Mouse (Mus musculus) hindbrain, embryonic 11.5 days (tissue): ENCODE results near the gene Arrb2. TPM values are rescaled to one million over a fixed set of nuclear protein-coding genes. Genes with fewer than 3 reads are reported as not detected.
A peak's percentile ranks its signal among the peaks of the same experiment; 100 is the strongest.
"Not testable (repeated sequence)": the region's sequence is repeated elsewhere in the genome, so short reads cannot be mapped to it uniquely, and the experiment has no call there.

Experiments
- ATAC-seq: fragments of 200-750 bp; cut with Nextera tagmentation; 2 replicates; pipeline ENCODE4 v1.8.0; 2017; ENCODE audit warnings: mild to moderate bottlenecking, moderate TSS enrichment, moderate library complexity; ENCODE audit not compliant: low FRiP score
- DNase-seq: peaks from one replicate; pipeline ENCODE4 v3.0.0-alpha.2; 2015; ENCODE audit warnings: low spot score
- H3K27ac ChIP-seq: fragments of 300-500 bp; sonication (generic); 2 replicates; pipeline ENCODE4 v1.5.1; 2014; ENCODE audit warnings: mild to moderate bottlenecking, low read depth, low read length
- H3K27me3 ChIP-seq: fragments of 300-500 bp; sonication (generic); 2 replicates; pipeline ENCODE4 v1.6.1; 2014; ENCODE audit warnings: mild to moderate bottlenecking, low read length, moderate library complexity, mixed read lengths; ENCODE audit not compliant: control insufficient read depth, insufficient read depth
- H3K36me3 ChIP-seq: fragments of 300-500 bp; sonication (generic); 2 replicates; pipeline ENCODE4 v1.6.1; 2014; ENCODE audit warnings: mild to moderate bottlenecking, low read length, moderate library complexity, mixed read lengths; ENCODE audit not compliant: control insufficient read depth, insufficient read depth
- H3K4me1 ChIP-seq: fragments of 300-500 bp; sonication (generic); replicated peaks from 2 replicates; pipeline ENCODE4 v1.6.1; 2014; ENCODE audit warnings: low read length, mixed read lengths; ENCODE audit not compliant: control insufficient read depth, insufficient read depth
- H3K4me2 ChIP-seq: fragments of 300-500 bp; sonication (generic); replicated peaks from 2 replicates; pipeline ENCODE4 v1.6.1; 2014; ENCODE audit warnings: mild to moderate bottlenecking, low read depth, low read length
- H3K4me3 ChIP-seq: fragments of 300-500 bp; sonication (generic); 2 replicates; pipeline ENCODE4 v1.5.1; 2014; ENCODE audit warnings: low read depth, low read length
- H3K9ac ChIP-seq: fragments of 300-500 bp; sonication (generic); 2 replicates; pipeline ENCODE4 v1.6.1; 2014; ENCODE audit warnings: low read depth, low read length
- H3K9me3 ChIP-seq: fragments of 300-500 bp; sonication (generic); 2 replicates; pipeline ENCODE4 v1.6.1; 2016; ENCODE audit warnings: low read length; ENCODE audit not compliant: control insufficient read depth
- WGBS: fragments of 180-500 bp; shearing (Covaris S2); extraction: QIAGEN DNeasy Blood & Tissue Kit; methylation state at CpG from one replicate; pipeline ENCODE4 v1.1.7; 2014; 5-methylcytosine and 5-hydroxymethylcytosine counted together
- polyA plus RNA-seq: library from polyadenylated mRNA; unstranded; fragments of >200 nt; fragmentation: Nextera tagmentation; extraction: Ambion mirVana; gene quantifications from 2 replicates; pipeline ENCODE4 v1.2.1, GENCODE M21; 2014

The Arrb2 gene
- polyA plus RNA-seq, 1 experiment from 2014 or later = 38.1 TPM

- Histone ChIP-seq H3K27ac (no peak overlapping the region), H3K27me3 (no peaks in the 10 kb centered on the region)
Measured at GRCm38 (mm10) chr11:70413961-70414360, 18.5 kb upstream of the Arrb2 start.

DNA sequence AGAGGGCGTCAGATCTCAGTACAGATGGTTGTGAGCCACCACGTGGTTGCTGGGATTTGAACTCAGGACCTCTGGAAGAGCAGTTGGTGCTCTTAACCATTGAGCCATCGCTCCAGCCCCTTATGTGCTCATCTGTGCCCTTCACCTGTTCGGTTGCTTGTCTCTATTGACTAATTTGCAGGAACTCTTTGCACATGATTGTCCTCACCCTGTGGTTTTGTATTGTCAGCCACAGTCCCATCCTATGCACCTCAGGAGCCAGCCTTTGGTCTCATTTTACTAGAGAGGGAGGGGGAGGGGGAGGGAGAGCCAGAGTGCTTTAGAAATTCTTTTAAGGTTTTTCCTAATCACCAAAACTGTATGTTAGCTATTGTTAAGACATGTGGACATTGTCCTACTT is 14.2 kb upstream of the Arrb2 start:
- H3K27me3 ChIP-seq = no peaks in the 10 kb centered on the region
- H3K4me1 ChIP-seq = no peaks in the 10 kb centered on the region
- 58% methylated on average over 4 of the region's 4 CpGs for WGBS
- no peaks in the 10 kb centered on the region for H3K9me3 ChIP-seq
- ATAC-seq (no peak), DNase-seq (no peak)
- H3K9ac ChIP-seq = no peak overlapping the region
- H3K36me3 ChIP-seq = no peaks in the 10 kb centered on the region
- H3K27ac ChIP-seq = no peak overlapping the region
- H3K4me3 ChIP-seq = no peak overlapping the region
- H3K4me2 ChIP-seq = no peak overlapping the region

More at GRCm38 (mm10) chr11:70413961-70414360, 18.5 kb upstream of the Arrb2 start:
- 19% methylated on average over 3 of the region's 3 CpGs for WGBS
- Histone ChIP-seq H3K9me3 (no peaks in the 10 kb centered on the region), H3K36me3 (no peaks in the 10 kb centered on the region), H3K9ac (no peak overlapping the region), H3K4me1 (no peaks in the 10 kb centered on the region; the same call in 1 of the 2 replicates), H3K4me3 (no peak overlapping the region), H3K4me2 (no peak overlapping the region)
- ATAC-seq (no peak), DNase-seq (peak; percentile 89)

DNA sequence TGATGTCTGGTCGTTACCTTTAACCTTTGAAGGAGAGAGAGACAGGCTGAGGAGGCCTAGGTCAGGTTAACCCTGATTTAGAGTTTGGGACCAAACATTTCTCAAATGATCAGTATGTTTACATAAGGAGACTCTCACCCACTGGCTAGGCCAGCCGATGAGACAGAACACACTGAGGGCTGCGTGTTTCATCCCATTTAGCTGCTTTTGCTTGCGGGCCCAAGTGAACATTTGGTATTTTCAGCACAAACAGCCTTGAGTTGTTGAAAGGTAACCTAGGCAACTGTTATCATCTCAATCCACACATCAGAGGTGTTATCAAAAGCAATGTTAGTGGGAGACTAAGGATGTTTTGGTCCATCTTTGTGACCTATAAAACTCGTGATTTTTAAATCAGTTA is 12.9 kb upstream of the Arrb2 start:
- Histone ChIP-seq H3K9me3 (no peaks in the 10 kb centered on the region), H3K4me3 (no peak overlapping the region), H3K4me2 (no peak overlapping the region), H3K9ac (no peak overlapping the region), H3K27me3 (no peaks in the 10 kb centered on the region), H3K4me1 (no peaks in the 10 kb centered on the region), H3K36me3 (no peaks in the 10 kb centered on the region), H3K27ac (no peak overlapping the region)
- WGBS = 68% methylated on average over 5 of the region's 5 CpGs
- ATAC-seq = no peak
- DNase-seq = no peak

GRCm38 (mm10) chr11:70426598-70426997 is 5.8 kb upstream of the Arrb2 start:
- not testable (repeated sequence) for H3K4me2 ChIP-seq, H3K27me3 ChIP-seq, H3K36me3 ChIP-seq, H3K9ac ChIP-seq, ATAC-seq, DNase-seq, H3K4me1 ChIP-seq, H3K9me3 ChIP-seq, H3K4me3 ChIP-seq, H3K27ac ChIP-seq
- WGBS = 77% methylated on average over 6 of the region's 6 CpGs

DNA sequence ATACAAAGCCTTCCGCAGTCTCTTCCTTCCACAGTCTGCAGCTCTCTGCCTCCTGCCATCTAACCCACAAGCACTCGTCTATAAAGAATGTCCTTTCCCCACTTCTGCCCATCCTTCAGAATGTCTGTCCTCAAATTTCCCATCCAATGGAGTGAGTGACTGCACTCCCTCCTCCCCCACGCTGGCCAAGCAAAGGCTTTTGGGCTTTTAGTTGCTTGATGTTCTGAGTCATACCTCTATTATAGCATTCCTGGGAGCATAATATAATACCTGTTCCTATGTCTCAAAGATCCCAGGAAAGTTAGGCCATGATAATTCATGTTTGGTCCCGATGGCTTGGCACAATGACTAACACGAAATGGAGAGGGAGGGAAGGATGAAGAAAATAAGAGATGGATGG is 861 bp upstream of the Arrb2 start:
- H3K36me3 ChIP-seq = no peaks in the 10 kb centered on the region
- DNase-seq (no peak), ATAC-seq (no peak)
- H3K4me3 ChIP-seq = peak overlapping the region; percentile 88; the same call in 1 of the 2 replicates
- 0 out of 2 replicates have a peak, but pooled peaks cover 4% of the 10 kb centered on the region for H3K4me1 ChIP-seq
- H3K27me3 ChIP-seq = no peaks in the 10 kb centered on the region
- no peaks in the 10 kb centered on the region for H3K9me3 ChIP-seq
- peak overlapping the region; percentile 38 for H3K4me2 ChIP-seq
- 35% methylated on average over 5 of the region's 5 CpGs for WGBS
- peak overlapping the region; percentile 81; the same call in 1 of the 2 replicates for H3K9ac ChIP-seq
- peak overlapping the region; percentile 79 for H3K27ac ChIP-seq

GRCm38 (mm10) chr11:70432895-70433568 is 597 bp downstream of the Arrb2 start:
- WGBS = 10% methylated on average over 15 of the region's 15 CpGs
- ATAC-seq = peak; percentile 60
- Histone ChIP-seq H3K9ac (peak overlapping the region; percentile 81), H3K27me3 (no peaks in the 10 kb centered on the region), H3K4me3 (peak overlapping the region; percentile 88), H3K36me3 (no peaks in the 10 kb centered on the region), H3K4me1 (0 out of 2 replicates have a peak, but pooled peaks cover 4% of the 10 kb centered on the region), H3K4me2 (peak overlapping the region; percentile 70), H3K9me3 (no peaks in the 10 kb centered on the region), H3K27ac (peak overlapping the region; percentile 79)
- no peak for DNase-seq

- DNase-seq (no peak), ATAC-seq (no peak)
- 0 out of 2 replicates have a peak, but pooled peaks cover 4% of the 10 kb centered on the region for H3K4me1 ChIP-seq
- peak overlapping the region; percentile 81 for H3K9ac ChIP-seq
- no peak overlapping the region for H3K27ac ChIP-seq
- no peaks in the 10 kb centered on the region for H3K27me3 ChIP-seq
- 0 out of 2 replicates have a peak, but pooled peaks cover 4% of the 10 kb centered on the region for H3K36me3 ChIP-seq
- peak overlapping the region; percentile 70 for H3K4me2 ChIP-seq
- H3K4me3 ChIP-seq = peak overlapping the region; percentile 88
- H3K9me3 ChIP-seq = no peaks in the 10 kb centered on the region
- 82% methylated on average over 1 of the region's 1 CpGs for WGBS
Measured at GRCm38 (mm10) chr11:70433569-70433943, 1.1 kb downstream of the Arrb2 start.

- Histone ChIP-seq H3K36me3 (0 out of 2 replicates have a peak, but pooled peaks cover 6% of the 10 kb centered on the region), H3K4me1 (0 out of 2 replicates have a peak, but pooled peaks cover 4% of the 10 kb centered on the region), H3K27me3 (no peaks in the 10 kb centered on the region), H3K9ac (no peak overlapping the region), H3K4me3 (no peak overlapping the region), H3K9me3 (no peaks in the 10 kb centered on the region), H3K4me2 (peak overlapping the region; percentile 70), H3K27ac (no peak overlapping the region)
- DNase-seq (no peak), ATAC-seq (no peak)
- WGBS = 87% methylated on average over 3 of the region's 3 CpGs
Measured at GRCm38 (mm10) chr11:70433951-70434350, 1.5 kb downstream of the Arrb2 start.

DNA sequence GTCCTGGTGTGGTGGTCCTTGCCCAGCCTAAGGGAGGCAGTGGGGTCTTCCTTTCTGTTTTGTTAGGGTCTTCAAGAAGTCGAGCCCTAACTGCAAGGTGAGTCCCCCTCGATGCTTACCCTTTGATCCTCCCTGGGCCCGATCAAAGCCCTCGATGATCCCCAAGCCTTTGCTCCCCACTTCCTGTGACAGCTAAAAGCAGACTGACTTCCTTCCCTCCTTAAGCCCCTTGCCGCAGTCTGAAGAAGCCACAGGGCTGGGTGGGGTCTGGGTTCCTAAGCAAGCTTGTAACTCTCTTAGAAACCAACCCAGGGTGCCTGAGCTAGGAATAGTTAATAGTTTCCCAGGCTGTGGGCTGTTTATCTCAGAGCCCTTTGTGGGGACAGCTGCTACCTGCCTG is 3.0 kb downstream of the Arrb2 start:
- no peaks in the 10 kb centered on the region for H3K27me3 ChIP-seq
- H3K9ac ChIP-seq = no peak overlapping the region
- H3K27ac ChIP-seq = no peak overlapping the region
- H3K4me3 ChIP-seq = no peak overlapping the region
- H3K4me2 ChIP-seq = no peak overlapping the region
- 0 out of 2 replicates have a peak, but pooled peaks cover 9% of the 10 kb centered on the region for H3K36me3 ChIP-seq
- 0 out of 2 replicates have a peak, but pooled peaks cover 4% of the 10 kb centered on the region for H3K4me1 ChIP-seq
- 70% methylated on average over 5 of the region's 5 CpGs for WGBS
- DNase-seq (no peak), ATAC-seq (no peak)
- no peaks in the 10 kb centered on the region for H3K9me3 ChIP-seq
